Mouse (Mus musculus): ENCODE results near the gene Ybx1. TPM values are rescaled to one million over a fixed set of nuclear protein-coding genes. Genes with fewer than 3 reads are reported as not detected.

Gene Ybx1
- polyA plus RNA-seq, 1 experiment, result 886 TPM

GRCm38 (mm10) chr4:119246688-119247225 lies 47.6 kb downstream of the Ybx1 start:
- TF ChIP-seq CTCF (IDR thresholded peaks at IDR 0.05; ENCODE audit: borderline replicate concordance, extremely low read depth, insufficient read depth, insufficient read length) (no peak), POLR2A (IDR thresholded peaks at IDR 0.05; ENCODE audit: borderline replicate concordance, extremely low read depth, insufficient read depth, insufficient read length, poor library complexity, severe bottlenecking) (no peak)
- no peak for DNase-seq (ENCODE audit: low read depth)

DNA sequence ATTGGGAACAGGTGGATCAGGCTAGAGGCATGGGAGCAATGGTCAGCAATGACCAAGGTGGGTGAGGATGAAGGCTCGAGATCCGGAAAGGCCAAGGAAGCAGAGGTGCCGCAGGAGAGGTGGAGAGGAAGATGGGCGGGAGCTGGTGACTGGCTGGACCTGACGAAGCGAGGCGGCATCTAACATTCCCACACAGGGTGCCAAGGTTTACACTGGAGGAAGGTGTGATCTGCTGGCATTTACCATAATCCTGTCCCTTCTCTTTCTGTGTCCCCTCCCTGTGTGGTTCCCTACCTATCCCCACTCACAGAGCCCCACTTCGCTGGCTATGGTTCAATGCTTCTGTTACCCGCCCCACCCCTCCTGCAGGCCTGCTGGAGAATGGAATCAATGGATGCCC lies 48.4 kb downstream of the Ybx1 start:
- DNase-seq (ENCODE audit: low read depth), result peak; percentile 17
- TF ChIP-seq CTCF (IDR thresholded peaks at IDR 0.05; ENCODE audit: borderline replicate concordance, extremely low read depth, insufficient read depth, insufficient read length) (no peak), POLR2A (IDR thresholded peaks at IDR 0.05; ENCODE audit: borderline replicate concordance, extremely low read depth, insufficient read depth, insufficient read length, poor library complexity, severe bottlenecking) (no peak)

- no peak for TF ChIP-seq POLR2A (IDR thresholded peaks at IDR 0.05; ENCODE audit: borderline replicate concordance, extremely low read depth, insufficient read depth, insufficient read length, poor library complexity, severe bottlenecking)
- TF ChIP-seq CTCF (IDR thresholded peaks at IDR 0.05; ENCODE audit: borderline replicate concordance, extremely low read depth, insufficient read depth, insufficient read length), result no peak
- peak; percentile 77 for DNase-seq (ENCODE audit: low read depth)
Measured at GRCm38 (mm10) chr4:119245556-119245955, 48.8 kb downstream of the Ybx1 start.

GRCm38 (mm10) chr4:119244468-119245240 lies 49.8 kb downstream of the Ybx1 start:
- DNase-seq (ENCODE audit: low read depth), result peak; percentile 27
- no peak for TF ChIP-seq CTCF (IDR thresholded peaks at IDR 0.05; ENCODE audit: borderline replicate concordance, extremely low read depth, insufficient read depth, insufficient read length)
- no peak for TF ChIP-seq POLR2A (IDR thresholded peaks at IDR 0.05; ENCODE audit: borderline replicate concordance, extremely low read depth, insufficient read depth, insufficient read length, poor library complexity, severe bottlenecking)

DNA sequence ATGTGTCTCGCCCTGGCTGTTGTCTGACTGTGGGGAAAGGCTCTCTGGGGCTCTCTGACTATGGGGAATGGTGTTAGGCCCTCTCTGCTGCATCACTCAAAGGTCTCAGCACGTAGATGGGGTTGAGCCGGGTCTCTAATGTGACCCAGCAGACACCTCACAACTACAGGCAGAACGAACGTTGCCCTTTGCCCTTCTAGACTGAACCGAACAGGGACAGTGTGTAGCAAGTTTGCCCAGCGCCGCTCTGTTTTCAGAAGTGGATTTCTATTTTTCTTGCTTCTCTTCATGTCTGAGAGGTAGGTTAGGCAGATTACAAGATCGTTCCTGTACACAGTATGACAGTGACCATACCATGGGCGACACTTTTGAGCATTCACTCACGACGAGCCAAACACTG lies 51.8 kb downstream of the Ybx1 start:
- no peak for DNase-seq (ENCODE audit: low read depth)
- no peak for TF ChIP-seq POLR2A (IDR thresholded peaks at IDR 0.05; ENCODE audit: borderline replicate concordance, extremely low read depth, insufficient read depth, insufficient read length, poor library complexity, severe bottlenecking)
- no peak for TF ChIP-seq CTCF (IDR thresholded peaks at IDR 0.05; ENCODE audit: borderline replicate concordance, extremely low read depth, insufficient read depth, insufficient read length)

DNA sequence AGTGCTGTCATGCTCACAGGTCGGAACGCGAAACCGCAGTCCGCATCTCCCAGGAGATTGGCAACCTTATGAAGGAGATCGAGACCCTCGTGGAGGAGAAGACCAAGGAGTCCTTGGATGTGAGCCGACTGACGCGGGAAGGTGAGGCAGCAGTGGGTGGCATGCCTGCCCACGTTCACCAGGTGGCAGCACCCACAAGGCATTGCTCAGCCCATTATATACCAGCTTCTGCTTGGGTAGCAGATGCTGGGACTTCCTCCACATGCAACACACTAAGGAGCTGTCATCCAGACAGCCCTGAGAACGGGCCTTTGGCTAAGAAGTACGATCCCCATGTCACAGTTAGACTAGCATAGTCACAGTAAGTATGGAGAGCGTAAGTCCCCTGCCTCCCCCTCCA lies 52.7 kb downstream of the Ybx1 start:
- TF ChIP-seq CTCF (IDR thresholded peaks at IDR 0.05; ENCODE audit: borderline replicate concordance, extremely low read depth, insufficient read depth, insufficient read length), result peak; percentile 46
- no peak for TF ChIP-seq POLR2A (IDR thresholded peaks at IDR 0.05; ENCODE audit: borderline replicate concordance, extremely low read depth, insufficient read depth, insufficient read length, poor library complexity, severe bottlenecking)
- DNase-seq (ENCODE audit: low read depth), result peak; percentile 49

GRCm38 (mm10) chr4:119239181-119239682 lies 55.2 kb downstream of the Ybx1 start:
- peak; percentile 92 for DNase-seq (ENCODE audit: low read depth)
- TF ChIP-seq POLR2A (IDR thresholded peaks at IDR 0.05; ENCODE audit: borderline replicate concordance, extremely low read depth, insufficient read depth, insufficient read length, poor library complexity, severe bottlenecking) (no peak), CTCF (IDR thresholded peaks at IDR 0.05; ENCODE audit: borderline replicate concordance, extremely low read depth, insufficient read depth, insufficient read length) (peak; percentile 85; the same call in 1 of the 2 replicates)

DNA sequence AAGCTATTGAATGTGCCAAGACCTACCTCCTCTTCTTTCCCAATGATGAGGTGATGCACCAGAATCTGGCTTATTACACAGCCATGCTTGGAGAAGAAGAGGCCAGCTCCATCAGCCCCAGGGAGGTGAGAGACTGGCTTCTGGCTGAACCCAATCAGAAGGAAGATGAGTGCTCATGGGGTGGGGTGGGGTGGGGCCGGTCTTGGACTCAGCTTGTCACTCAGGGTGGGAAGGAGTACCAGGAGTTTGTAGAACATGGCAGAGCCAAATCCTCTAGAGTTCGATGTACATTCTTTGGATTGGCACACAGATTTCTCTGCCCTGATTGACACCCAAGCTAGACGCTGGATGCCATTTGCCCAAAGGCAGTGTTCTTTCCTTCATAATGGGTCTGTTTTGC lies 55.7 kb downstream of the Ybx1 start:
- TF ChIP-seq POLR2A (IDR thresholded peaks at IDR 0.05; ENCODE audit: borderline replicate concordance, extremely low read depth, insufficient read depth, insufficient read length, poor library complexity, severe bottlenecking) (no peak), CTCF (IDR thresholded peaks at IDR 0.05; ENCODE audit: borderline replicate concordance, extremely low read depth, insufficient read depth, insufficient read length) (no peak)
- DNase-seq (ENCODE audit: low read depth), result no peak

DNA sequence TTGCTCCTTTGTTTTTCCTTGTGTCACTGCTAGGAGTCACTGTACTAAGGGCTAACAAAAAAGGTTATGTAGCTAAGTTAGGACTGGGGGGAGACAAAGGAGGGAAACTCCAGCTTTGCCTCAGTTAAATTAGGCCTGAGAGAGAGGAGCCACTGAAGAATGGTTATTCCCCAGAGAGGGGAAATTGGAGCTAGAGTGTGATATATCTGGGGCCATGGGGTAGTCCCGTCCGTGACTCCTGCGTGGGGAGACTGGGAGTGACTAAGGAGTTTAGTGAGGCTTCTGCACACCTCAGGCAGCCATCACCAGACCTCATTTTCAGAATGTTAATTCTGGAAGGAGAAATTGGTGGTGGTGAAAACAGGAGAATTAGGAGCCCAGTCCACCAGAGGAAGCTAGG lies 60.1 kb downstream of the Ybx1 start:
- no peak for DNase-seq (ENCODE audit: low read depth)
- TF ChIP-seq CTCF (IDR thresholded peaks at IDR 0.05; ENCODE audit: borderline replicate concordance, extremely low read depth, insufficient read depth, insufficient read length) (no peak), POLR2A (IDR thresholded peaks at IDR 0.05; ENCODE audit: borderline replicate concordance, extremely low read depth, insufficient read depth, insufficient read length, poor library complexity, severe bottlenecking) (no peak)

GRCm38 (mm10) chr4:119233256-119233901 lies 61.0 kb downstream of the Ybx1 start:
- TF ChIP-seq POLR2A (IDR thresholded peaks at IDR 0.05; ENCODE audit: borderline replicate concordance, extremely low read depth, insufficient read depth, insufficient read length, poor library complexity, severe bottlenecking) (no peak), CTCF (IDR thresholded peaks at IDR 0.05; ENCODE audit: borderline replicate concordance, extremely low read depth, insufficient read depth, insufficient read length) (peak; percentile 36; the same call in 1 of the 2 replicates)
- peak; percentile 87 for DNase-seq (ENCODE audit: low read depth)
